Mouse (Mus musculus) liver (tissue): Measurements from ENCODE around the gene Myl6.

Source experiments
- DNase-seq: peaks from one replicate; pipeline ENCODE4 v3.0.0-alpha.2; 2020; ENCODE audit warnings: mixed read lengths

Gene Myl6

DNA sequence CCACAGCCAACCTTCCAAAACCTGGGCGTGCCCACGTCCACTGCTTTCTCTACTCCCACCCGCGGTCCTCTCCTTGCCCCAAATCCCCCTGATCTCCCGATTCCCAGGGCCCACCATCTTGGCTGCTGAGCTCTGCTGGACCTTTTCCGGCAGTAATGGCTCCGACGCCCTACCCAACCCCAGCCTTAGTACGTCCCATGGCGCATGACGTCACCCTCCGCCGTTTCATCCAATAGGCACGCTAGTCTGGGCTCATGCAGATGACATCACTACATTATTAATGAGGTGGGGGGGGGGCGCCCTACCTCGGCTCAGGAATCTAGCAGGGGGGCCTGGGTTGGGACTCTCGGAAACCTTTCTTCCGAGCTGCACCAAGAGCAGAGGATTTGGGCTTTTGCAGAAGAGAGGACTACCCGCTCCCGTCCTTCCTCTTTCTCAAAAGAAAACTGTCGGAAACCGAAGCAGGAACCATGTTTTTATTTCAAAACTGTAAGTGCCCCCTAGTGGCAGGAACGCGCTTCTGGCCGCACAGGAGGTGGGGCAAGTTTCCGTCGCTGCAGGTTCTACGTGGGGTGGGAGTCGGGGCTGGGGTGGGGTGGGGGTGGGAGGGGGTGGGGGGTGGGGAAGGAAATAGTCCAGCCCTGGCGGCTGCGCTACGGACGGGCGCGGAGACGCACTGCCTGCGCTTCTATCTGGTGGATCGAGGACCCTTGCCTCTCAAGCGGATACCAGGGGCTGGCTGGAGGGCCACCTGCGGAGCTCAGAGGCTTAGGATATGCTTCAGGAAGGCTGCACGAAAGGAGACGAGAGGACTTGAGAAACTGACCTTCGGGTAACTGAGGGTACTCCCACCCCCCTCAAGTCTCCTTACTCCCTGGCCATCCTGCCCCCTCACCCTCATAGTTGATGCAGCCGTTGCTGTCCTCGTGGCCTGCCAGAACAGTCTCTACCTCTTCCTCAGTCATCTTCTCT, at the start of gene Myl6:
Myl6 (minus strand) TSS at position 451 of the 972 bp plus-strand sequence.
- peak; percentile 98 for DNase-seq

DNA sequence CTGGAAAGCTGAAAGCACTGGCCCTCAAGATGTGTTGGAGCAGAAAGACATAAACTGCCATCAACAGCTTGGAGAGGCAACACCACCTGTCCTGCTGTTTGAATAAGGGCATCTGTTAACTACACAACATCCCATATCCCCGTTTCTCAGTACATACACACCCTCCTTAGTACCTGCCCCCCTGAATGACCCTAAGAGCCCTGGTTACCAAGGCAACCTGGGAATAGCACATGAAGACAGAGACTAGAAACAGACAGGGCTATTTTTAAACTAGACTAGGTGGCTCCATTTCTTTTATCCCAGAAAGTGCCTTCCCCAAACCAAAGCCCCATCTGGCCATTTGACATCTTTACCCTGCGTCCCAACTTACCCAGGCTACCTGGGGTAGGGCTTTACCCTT, 49.2 kb upstream of the Myl6 start:
- DNase-seq, result no peak

DNA sequence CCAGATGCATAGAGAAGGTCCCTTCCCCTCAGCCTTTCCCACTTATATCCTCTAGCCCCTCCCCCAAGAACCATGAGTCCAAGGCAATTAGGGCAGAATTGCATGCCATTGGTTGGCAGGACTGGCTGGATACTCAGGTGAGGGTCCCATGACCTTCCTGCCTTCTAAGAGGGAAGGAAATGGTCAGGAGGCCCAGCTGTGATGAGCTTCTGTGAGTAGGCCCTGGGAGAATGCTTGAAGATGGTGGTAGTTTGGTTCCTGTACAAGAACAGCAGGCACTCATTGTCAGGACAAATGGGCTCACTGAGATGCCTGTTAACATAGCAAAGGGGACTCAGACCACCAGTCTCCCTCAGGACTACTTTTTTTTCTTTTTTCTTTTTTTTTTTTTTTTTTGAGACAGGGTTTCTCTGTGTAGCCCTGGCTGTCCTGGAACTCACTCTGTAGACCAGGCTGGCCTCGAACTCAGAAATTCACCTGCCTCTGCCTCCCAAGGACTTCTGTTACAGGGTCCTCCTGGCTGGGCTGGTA, 44.5 kb upstream of the Myl6 start:
- DNase-seq, result no peak

DNA sequence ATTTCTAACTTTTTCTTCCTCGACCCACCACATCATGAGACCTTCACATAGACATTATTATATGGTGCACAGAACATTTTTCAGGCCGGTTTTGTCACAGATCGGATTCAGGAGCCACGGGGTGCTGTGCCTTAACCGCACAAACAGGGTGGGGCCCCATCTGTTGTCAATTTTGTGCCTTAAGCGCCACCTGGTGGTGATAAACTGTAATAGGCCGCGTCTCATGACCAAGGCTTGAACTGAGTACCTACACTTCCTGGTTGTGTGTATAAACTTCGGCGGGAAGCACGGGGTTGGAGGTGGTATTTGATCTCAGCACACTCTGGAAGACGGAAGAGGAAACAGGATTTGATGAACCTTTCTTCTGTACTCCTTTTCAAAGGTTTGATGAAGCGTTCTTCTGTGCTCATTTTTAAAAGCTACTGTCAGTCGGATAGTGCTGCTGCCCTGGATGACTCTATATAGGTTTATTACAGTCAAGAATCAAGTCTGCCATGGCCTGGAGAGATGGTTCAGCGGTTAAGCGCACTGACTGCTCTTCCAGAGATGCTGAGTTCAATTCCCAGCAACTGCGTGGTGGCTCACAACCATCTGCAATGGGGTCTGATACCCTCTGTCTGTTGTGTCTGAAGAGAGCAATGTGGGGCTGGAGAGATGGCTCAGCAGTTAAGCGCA, 42.5 kb upstream of the Myl6 start:
- peak; percentile 91 for DNase-seq

DNA sequence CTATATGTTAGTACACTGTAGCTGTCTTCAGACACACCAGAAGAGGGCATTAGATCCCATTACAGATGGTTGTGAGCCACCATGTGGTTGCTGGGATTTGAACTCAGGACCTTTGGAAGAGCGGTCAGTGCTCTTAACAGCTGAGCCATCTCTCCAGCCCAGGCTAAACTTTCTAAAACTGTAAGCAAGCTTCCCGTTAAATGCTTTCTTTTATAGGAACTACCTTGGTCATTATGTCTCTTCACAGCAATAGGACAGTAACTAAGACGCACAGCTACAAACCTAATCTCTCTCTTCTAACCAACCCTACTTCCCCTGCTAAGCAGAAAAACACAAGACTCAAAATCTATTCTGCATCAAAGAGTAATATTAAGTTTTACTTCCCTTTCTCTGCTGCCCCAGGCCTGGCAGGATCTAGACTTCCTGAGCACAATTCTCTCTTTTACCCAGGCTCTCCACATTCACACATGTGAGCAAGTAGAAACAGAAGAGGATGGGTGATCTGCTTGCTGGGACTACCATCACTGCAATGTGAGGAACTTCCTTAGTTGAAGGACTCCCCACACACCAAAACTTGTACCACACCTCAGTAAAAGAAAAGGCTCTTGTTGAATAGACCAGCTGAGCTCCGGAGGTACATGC, 41.8 kb upstream of the Myl6 start:
- DNase-seq, result no peak

DNA sequence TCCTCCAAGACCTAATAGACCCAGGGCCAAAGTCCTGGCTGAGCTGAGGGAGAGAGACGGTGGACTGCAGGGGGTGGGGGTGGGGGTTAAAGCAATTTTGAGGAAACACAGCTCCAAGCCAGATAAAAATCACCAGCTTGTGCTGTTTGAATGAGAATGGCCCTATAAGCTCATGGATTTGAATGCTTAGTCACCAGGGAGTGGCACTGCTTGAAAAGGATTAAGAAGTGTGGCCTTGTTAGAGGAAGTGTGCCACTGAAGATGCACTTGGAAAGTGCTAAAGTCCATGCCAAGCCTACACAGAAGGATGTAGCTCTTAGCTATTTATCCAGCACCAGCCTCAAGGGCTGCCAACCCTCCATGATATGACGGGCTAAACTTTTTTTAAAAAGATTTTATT, 41.3 kb upstream of the Myl6 start:
- DNase-seq, result no peak

DNA sequence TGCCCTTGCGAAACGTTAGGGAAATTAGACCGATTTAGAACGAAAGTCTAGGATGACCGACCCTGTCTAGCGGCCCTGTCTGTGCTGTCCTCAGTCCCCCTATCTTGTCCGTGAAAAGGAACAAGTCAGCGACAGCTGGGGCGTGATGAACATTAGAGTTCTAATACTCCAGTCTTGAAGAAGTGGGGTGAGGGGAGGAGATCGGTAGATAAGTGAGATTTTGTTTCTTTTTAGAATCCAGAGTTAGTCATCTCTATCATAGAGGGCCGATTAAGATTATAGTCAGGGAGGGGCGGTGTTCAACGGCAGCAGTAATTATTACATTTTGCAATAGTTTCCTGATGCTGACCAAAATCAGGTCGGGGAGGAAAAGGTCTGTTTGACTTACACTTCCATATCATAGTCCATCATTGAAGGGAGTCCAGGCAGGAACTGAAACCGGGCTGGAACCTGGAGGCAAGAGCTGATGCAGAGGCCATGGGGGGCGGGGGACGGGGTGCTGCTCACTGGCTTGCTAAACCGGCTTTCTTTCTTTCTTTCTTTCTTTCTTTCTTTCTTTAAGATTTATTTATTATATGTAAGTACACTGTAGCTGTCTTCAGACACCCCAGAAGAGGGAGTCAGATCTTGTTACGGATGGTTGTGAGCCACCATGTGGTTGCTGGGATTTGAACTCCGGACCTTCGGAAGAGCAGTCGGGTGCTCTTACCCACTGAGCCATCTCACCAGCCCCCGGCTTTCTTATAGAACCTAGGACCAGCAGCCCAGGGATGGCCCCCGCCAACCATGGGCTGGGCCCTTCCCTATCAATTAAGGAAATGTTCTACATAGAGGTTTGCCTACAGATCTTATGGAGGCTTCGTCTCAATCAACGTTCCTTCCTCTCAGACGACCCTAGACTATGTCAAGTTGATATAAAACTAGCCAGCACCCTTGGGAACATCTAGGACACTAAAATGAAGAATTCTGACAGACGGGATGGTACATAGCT, 32.7 kb upstream of the Myl6 start:
- no peak for DNase-seq

DNA sequence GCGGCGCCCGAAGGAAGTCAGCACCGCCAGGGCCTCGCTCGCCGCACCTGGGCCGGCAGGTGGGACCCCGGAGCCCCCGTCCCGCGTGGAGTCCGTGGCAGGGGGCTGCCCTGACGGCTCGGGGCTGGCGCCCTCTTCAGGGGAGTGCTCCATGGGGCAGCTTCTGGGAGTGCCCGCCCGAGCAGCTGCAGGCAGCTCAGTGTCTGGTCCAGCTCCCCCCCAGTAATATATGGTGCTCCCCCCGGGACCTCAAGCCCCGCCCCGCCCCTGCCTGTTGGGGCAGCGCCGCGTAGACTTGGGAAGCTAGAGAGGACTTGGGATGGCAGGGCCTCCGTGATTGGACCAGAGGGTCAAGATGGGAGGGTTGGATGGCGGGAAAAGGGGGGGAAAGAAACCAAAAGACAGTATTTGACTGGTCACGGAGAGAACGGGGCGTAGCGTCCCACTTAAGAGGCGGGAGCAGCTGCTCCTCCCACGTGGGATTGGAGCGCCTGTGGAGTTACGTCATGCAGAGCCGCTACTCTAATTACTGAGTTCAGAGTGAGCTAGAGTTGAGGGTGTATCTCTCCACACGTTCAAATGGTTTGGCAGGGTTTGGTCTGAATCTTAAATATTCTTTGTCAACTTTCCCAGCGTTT, 31.8 kb upstream of the Myl6 start, which contains the start of gene Esyt1:
Esyt1 (minus strand) TSS at position 201 of the 638 bp plus-strand sequence.
- DNase-seq, result peak; percentile 95

DNA sequence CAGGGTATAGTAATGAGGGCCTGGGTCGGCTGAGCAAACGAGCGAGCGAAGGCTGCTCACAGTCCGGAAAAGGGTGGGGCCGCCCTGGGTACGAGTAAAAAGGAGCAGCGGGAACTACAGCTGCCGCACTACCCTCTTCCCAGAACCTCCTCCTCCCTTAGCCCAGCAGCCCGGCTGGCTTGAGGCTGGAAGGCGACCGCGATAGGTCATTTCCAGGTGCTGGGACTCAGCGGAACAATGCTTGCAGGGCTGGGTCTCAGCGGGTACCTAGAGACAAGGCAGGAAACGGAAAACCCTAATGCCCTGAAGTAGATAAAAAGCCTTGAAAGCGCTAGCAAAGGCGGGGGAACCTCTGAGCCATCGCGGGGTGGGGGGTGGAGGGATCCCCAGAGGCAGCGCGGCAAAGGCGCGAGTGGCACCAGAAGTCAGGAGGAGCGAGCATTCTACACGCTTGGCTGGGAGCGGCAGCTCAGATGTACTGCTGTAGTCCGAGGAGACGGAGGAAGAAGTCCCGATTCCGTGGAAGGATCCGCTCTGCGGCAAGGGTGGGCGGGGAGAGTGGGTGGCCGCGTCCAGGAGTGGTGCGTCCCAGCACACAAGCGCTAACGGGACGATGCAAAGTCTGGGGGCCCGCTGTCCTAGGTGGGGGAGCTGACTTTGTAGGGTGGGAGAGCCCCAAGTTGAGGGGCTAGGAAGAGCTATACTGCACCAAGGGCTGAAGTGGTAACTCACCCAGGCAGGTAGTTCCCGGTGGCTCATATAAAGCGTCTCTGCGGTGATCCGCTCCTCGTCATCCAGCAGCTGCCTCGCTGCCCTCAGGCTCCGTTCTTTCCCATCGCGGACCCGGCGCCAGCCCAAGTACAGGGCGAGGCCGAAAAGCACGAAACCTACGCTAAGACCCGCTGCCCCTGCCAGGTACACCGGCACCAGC, 31.1 kb upstream of the Myl6 start:
- peak; percentile 63 for DNase-seq

DNA sequence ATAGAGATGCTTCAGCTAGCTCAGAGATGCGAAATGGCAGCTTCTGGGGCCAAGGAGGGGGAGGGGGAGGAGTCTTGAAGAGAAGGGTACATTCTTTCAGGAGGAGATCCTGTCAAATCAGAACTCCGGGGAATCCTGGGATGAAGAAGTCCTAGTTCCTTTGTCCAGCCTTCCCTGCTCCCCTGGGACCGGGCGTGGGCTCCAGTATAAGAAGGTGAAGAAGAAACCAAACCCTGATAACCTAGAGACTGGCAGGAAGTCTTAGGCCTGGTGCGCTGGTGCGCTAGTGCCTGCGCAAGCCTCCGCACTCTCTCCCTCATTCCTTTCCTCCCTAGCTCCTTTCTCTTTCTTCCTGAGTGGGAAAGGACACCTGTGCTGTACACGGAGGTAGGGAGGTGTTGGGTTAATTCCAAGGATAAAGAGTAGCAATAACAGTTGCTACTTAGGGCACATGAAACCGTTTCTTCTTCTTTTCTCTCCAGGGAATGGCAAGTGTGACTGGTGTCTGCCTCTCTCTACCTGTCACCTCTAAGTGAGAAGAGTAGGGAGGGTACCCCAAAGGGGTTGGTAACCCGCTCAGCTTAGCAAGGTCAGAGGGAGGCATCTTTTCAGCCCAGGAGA, 30.3 kb upstream of the Myl6 start:
- no peak for DNase-seq

DNA sequence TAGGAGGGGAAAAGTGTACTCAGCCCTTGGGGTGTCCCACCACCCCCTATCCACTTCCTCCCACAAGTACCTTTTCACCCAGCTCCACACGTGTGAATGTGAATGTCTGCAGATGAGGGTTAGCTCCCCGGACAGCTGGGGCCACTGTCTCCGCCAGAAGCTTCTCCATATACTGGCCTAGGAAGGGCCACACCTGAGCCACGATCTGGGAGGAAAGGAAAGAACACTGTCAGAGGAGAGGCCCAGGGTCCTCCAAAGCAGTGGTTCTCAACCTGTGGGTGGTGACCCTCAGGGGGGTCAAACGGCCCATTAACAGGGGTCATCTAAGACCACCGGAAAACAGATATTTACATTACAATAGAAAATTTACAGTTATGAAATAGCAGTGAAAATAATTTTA, 28.4 kb upstream of the Myl6 start:
- no peak for DNase-seq

DNA sequence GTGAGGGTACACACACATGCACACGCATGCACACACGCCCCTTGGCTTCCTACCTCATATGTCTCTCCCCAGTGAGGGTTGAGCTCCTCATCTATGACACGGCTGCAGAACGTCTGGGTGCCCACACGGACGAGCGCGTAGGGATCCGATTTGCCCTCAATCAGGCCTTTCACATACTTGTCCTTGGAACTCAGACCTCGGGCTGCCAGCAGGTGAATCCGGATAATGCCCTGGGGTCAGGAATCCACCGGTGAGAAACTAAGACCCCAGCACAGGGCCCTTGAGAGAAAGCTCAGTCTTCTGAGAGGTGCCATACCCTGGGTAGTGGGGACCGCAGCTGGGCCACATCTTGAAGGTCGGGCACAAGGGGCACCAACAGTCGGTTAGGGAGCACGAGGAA, 26.6 kb upstream of the Myl6 start:
- DNase-seq, result no peak

DNA sequence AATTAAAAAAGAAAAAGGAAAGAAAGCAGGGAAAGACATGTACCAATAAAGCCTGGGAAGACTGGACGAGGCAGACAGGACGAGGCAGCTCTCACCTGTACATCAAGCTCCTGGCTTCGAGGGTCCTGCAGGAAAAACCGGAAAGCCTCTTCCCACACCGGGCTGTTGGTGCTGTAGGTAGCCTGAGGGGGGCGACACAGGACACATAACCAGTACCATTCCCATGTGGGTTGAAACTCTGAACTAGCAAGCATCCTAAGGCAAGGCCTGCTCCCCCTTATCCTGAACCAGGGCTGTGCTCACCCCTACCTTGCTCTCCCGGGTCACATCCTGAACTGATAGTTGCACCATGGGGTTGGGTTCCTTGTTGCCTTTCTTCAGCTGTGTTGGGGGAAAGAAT, 24.9 kb upstream of the Myl6 start:
- peak; percentile 54 for DNase-seq

DNA sequence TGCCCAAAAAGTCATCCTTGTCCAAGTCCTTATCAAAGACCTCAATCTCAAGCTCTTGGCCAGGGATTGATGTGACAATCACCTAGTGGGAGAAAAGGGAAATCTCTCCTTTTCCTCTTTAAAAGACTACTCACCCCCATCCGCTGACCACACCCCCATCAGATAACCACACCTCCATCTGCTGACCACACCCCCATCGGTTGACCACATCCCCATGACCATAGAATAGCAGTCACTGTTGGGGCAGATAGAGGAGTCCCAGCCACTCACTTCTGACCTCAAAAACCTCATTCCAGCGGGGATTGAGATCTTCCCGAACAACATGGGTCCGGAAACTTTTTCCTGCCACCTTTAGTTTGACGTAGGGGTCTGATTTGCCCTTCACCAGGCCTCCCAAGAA, 22.7 kb upstream of the Myl6 start:
- peak; percentile 54 for DNase-seq

DNA sequence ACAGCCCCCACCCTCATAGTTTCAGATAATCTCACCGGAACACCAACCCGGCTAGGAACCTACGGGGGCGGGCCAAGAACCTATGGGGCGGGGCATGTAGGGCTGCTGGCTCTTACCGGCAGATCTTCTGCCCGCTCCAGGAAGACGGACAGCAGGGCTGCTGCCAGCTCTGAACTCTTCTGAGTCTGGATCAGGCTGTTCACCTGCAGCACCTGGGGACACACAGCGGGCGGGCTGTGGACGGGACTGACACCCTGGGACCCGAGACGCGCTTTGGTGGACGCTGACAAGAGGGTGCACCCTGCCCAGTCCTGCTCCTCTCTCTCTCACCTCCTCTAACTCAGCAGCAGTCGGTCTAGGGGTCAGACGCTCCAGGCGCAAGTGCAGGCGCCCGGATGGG, 22.1 kb upstream of the Myl6 start:
- peak; percentile 70 for DNase-seq

DNA sequence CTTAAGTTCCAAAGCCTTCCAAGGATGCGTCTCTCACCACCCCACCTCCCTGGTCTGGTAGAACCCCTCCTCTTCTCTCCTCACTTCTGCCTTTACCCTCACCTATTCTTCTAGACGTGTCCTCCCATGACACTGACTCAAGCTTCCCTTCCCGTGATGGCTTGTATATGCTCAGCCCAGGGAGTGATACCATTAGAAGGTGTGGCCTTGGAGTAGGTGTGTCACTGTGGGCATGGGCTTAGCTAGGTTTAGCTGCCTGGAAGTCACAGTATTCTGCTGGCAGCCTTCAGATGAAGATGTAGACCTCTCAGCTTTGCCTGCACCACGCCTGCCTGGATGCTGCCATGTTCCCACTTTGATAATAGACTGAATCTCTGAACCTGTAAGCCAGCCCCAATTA, 21.1 kb upstream of the Myl6 start:
- no peak for DNase-seq

DNA sequence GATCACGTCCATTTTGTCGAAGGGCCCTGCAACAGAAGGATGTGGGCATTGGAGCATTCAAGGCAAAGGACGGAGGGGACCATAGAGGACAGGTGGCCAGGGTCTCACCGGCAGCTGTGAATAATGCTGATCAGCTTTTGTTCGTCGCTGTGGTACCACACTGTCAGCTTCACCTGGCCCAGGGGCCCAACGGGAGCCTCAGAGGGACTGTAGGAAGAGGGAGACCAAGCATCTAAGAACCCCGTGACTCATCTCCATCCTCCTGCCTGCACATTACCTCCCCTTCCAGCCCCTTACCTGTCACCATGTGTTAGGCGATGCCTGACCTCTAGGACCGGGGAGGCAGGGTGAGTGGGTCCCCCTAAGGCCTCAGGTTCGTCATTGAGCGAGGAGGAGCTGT, 17.8 kb upstream of the Myl6 start:
- DNase-seq, result no peak

DNA sequence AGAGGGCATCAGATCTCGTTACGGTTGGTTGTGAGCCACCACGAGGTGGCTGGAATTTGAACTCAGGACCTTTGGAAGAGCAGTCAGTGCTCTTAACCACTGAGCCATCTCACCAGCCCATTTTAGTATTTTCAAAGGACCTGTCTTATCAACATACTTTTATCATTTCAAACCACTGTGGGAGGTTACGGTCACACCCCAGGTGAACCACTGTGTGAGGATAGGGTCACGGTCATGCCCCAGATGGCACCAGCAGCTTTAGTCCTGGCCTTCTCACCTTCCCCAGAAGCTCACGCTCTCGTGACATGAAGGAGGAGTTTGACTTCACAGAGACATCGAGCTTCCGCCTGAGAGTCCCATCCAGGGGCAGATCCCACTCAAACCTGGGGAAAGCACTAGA, 17.2 kb upstream of the Myl6 start:
- DNase-seq, result no peak

DNA sequence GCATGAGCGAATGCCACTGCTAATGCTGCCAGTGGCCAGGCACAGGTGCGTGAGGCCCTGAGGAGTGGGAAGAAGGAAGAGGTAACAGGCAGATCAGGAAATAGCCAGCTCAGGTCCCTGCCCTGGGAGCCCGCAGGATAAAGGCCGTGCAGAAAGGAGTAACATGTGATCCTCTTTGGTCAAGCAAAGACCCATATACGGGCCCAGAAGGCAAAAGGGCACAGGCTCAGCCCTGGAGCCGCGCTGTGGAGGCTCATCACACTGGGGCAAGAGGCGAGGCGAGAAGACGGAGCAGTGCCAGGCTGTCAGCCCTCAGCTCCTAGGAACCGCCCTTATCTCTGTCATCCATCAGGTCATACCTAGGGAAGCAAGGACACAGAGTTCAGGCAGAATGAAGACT, 16.4 kb upstream of the Myl6 start:
- no peak for DNase-seq

DNA sequence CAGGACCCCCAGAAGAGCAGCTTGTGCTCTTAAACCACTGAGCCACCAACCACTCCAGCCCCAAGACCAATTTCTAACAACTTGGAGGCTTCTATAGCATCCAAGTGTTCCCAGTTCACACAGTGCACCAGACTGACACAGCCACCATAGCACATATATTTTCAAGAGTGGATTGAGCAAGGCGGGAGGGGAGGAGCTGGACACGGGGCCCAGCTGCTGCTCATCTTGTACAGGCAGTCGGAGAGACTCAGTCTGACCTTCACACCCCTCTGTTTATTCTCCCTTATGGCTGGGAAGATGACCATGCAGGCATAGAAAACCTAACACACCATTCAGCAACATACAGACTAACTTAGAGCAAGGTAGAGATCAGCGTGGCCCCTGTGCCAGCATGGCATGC, 15.9 kb upstream of the Myl6 start:
- DNase-seq, result no peak
